ENCODE assay signal across 14 mouse cellular contexts in genomic region chr2:30122766-30123165, GRCm38 (mm10). TPM values are rescaled to one million over a fixed set of nuclear protein-coding genes. Genes with fewer than 3 reads are reported as not detected.
DNase-seq lines count a peak whose midpoint lies in the region; ATAC-seq lines count a peak whose summit lies in the region.
"Had no signal": no experiment of that assay in that cellular context is flagged by ENCODE, and none has a peak within 500 bp of the region (broad histone marks: within the 10 kb centered on the region; RNA-seq: fewer than 3 reads in every experiment).

No protein-coding gene starts in this region.

- no peaks in the 10 kb centered on the region for H3K9me3 ChIP-seq in kidney, embryonic 14.5 days (ENCODE audit: control insufficient read depth, low read length)
- no peaks in the 10 kb centered on the region for H3K9me3 ChIP-seq in midbrain, embryonic 14.5 days (ENCODE audit: control insufficient read depth, low read length)
- H3K9me3 ChIP-seq in midbrain, embryonic 10.5 days (replicated peaks), result no peaks in the 10 kb centered on the region
- H3K9me3 ChIP-seq in hindbrain, embryonic 15.5 days, result no peaks in the 10 kb centered on the region
- H3K9me3 ChIP-seq in neural tube, embryonic 15.5 days (replicated peaks), result no peaks in the 10 kb centered on the region
- H3K9me3 ChIP-seq: midbrain, embryonic 12.5 days had no signal

- no peak for DNase-seq in kidney, adult 8-10 months
- no peak for DNase-seq in midbrain, embryonic 14.5 days
- no peak for DNase-seq in midbrain, embryonic 10.5 days (ENCODE audit: low spot score)
- DNase-seq in spleen, adult 12 weeks (ENCODE audit: low spot score), result no peak
- DNase-seq: adrenal gland, postnatal 10 days; embryo, embryonic 11 days; gastrocnemius, postnatal 36 days; heart, postnatal 10 days; kidney, adult 18-20 months; right cerebral cortex, postnatal 25 days had no signal

- WGBS in kidney, embryonic 14.5 days, result 88% methylated on average over 5 of the region's 5 CpGs
- WGBS in midbrain, embryonic 14.5 days, result 91% methylated on average over 5 of the region's 5 CpGs
- WGBS in midbrain, embryonic 10.5 days, result 87% methylated on average over 5 of the region's 5 CpGs
- WGBS in hindbrain, embryonic 15.5 days, result 93% methylated on average over 5 of the region's 5 CpGs
- 83% methylated on average over 5 of the region's 5 CpGs for WGBS in neural tube, embryonic 15.5 days

- ATAC-seq in kidney, embryonic 14.5 days (ENCODE audit: low FRiP score, low TSS enrichment), result no peak
- no peak for ATAC-seq in midbrain, embryonic 14.5 days (ENCODE audit: low FRiP score, low TSS enrichment)
- ATAC-seq in hindbrain, embryonic 15.5 days (ENCODE audit: low FRiP score, low read depth), result no peak
- ATAC-seq in neural tube, embryonic 15.5 days (ENCODE audit: low FRiP score), result no peak

- H3K36me3 ChIP-seq in kidney, embryonic 14.5 days (ENCODE audit: control insufficient read depth, insufficient read depth, low read length), result 0 out of 2 replicates have a peak, but pooled peaks cover 7% of the 10 kb centered on the region
- H3K36me3 ChIP-seq in midbrain, embryonic 14.5 days (ENCODE audit: control insufficient read depth, insufficient read depth, low read length), result 0 out of 2 replicates have a peak, but pooled peaks cover 5% of the 10 kb centered on the region
- 0 out of 2 replicates have a peak, but pooled peaks cover 4% of the 10 kb centered on the region for H3K36me3 ChIP-seq in midbrain, embryonic 10.5 days
- no peaks in the 10 kb centered on the region for H3K36me3 ChIP-seq in hindbrain, embryonic 15.5 days
- H3K36me3 ChIP-seq in neural tube, embryonic 15.5 days, result no peaks in the 10 kb centered on the region
- H3K36me3 ChIP-seq: midbrain, embryonic 12.5 days had no signal

- H3K27me3 ChIP-seq in kidney, embryonic 14.5 days (ENCODE audit: control insufficient read depth, insufficient read depth, low read length), result no peaks in the 10 kb centered on the region
- no peaks in the 10 kb centered on the region for H3K27me3 ChIP-seq in midbrain, embryonic 14.5 days (ENCODE audit: control insufficient read depth, insufficient read depth, low read length)
- H3K27me3 ChIP-seq in midbrain, embryonic 10.5 days (ENCODE audit: low read depth, poor library complexity, severe bottlenecking), result no peaks in the 10 kb centered on the region
- H3K27me3 ChIP-seq in hindbrain, embryonic 15.5 days, result no peaks in the 10 kb centered on the region
- H3K27me3 ChIP-seq in neural tube, embryonic 15.5 days (replicated peaks), result no peaks in the 10 kb centered on the region
- H3K27me3 ChIP-seq: midbrain, embryonic 12.5 days had no signal

- peaks cover 7% of the 10 kb centered on the region; the same call in 1 of the 2 replicates for H3K4me1 ChIP-seq in kidney, embryonic 14.5 days (ENCODE audit: control insufficient read depth, insufficient read depth, low read length)
- H3K4me1 ChIP-seq in midbrain, embryonic 14.5 days (ENCODE audit: control insufficient read depth, insufficient read depth, low read length), result peaks cover 37% of the 10 kb centered on the region
- H3K4me1 ChIP-seq in midbrain, embryonic 10.5 days, result peaks cover 43% of the 10 kb centered on the region
- peaks cover 43% of the 10 kb centered on the region for H3K4me1 ChIP-seq in hindbrain, embryonic 15.5 days (replicated peaks)
- H3K4me1 ChIP-seq in neural tube, embryonic 15.5 days, result peaks cover 47% of the 10 kb centered on the region

- H3K4me2 ChIP-seq in kidney, embryonic 14.5 days (replicated peaks; ENCODE audit: low read depth, low read length), result no peak overlapping the region
- H3K4me2 ChIP-seq in midbrain, embryonic 14.5 days (ENCODE audit: low read length), result peak overlapping the region; percentile 97
- H3K4me2 ChIP-seq in hindbrain, embryonic 15.5 days, result peak overlapping the region; percentile 85
- H3K4me2 ChIP-seq in neural tube, embryonic 15.5 days, result peak overlapping the region; percentile 96

- no peak overlapping the region for H3K4me3 ChIP-seq in kidney, embryonic 14.5 days (ENCODE audit: low read length)
- H3K4me3 ChIP-seq in midbrain, embryonic 14.5 days (replicated peaks; ENCODE audit: low read depth, low read length), result 0 out of 2 replicates have a peak overlapping the region, but pooled peaks have one; percentile 88
- no peak overlapping the region for H3K4me3 ChIP-seq in midbrain, embryonic 10.5 days
- no peak overlapping the region for H3K4me3 ChIP-seq in hindbrain, embryonic 15.5 days
- peak overlapping the region; percentile 88; the same call in 1 of the 2 replicates for H3K4me3 ChIP-seq in neural tube, embryonic 15.5 days (replicated peaks)

- H3K9ac ChIP-seq in kidney, embryonic 14.5 days (ENCODE audit: low read depth, low read length), result 0 out of 2 replicates have a peak overlapping the region, but pooled peaks have one; percentile 86
- H3K9ac ChIP-seq in midbrain, embryonic 14.5 days (replicated peaks; ENCODE audit: low read length), result no peak overlapping the region
- no peak overlapping the region for H3K9ac ChIP-seq in hindbrain, embryonic 15.5 days
- no peak overlapping the region for H3K9ac ChIP-seq in neural tube, embryonic 15.5 days (replicated peaks)

- no peak overlapping the region for H3K27ac ChIP-seq in kidney, embryonic 14.5 days (ENCODE audit: low read depth, low read length)
- H3K27ac ChIP-seq in midbrain, embryonic 14.5 days (replicated peaks; ENCODE audit: low read depth, low read length), result no peak overlapping the region
- H3K27ac ChIP-seq in midbrain, embryonic 10.5 days (replicated peaks), result no peak overlapping the region
- no peak overlapping the region for H3K27ac ChIP-seq in hindbrain, embryonic 15.5 days (replicated peaks)
- H3K27ac ChIP-seq in neural tube, embryonic 15.5 days (replicated peaks), result no peak overlapping the region
- H3K27ac ChIP-seq: midbrain, embryonic 12.5 days had no signal

RNA-seq across cellular contexts. Expression of gene Zer1, which starts 1.6 kb away (rescaled TPM):
- 9.4 and 11.9 TPM in 2 replicates for polyA plus RNA-seq in kidney, embryonic 14.5 days (2014; fragmentation: Nextera tagmentation; extraction: Ambion mirVana)
- 15.1 and 15.6 TPM in 2 replicates for polyA plus RNA-seq in midbrain, embryonic 14.5 days (2014; fragmentation: Nextera tagmentation; extraction: Ambion mirVana)
- polyA plus RNA-seq in midbrain, embryonic 10.5 days (2016; fragmentation: Nextera tagmentation; extraction: Ambion mirVana), result 6.0 and 8.3 TPM in 2 replicates
- 13.7 and 13.9 TPM in 2 replicates for polyA plus RNA-seq in hindbrain, embryonic 15.5 days (2015; fragmentation: Nextera tagmentation; extraction: Ambion mirVana)
- 12.4 and 14.5 TPM in 2 replicates for polyA plus RNA-seq in neural tube, embryonic 15.5 days (2015; fragmentation: Nextera tagmentation; extraction: Ambion mirVana)

RNA-seq across cellular contexts. Expression of gene Tbc1d13, which starts 10.8 kb away (rescaled TPM):
- polyA plus RNA-seq in kidney, embryonic 14.5 days (2014; fragmentation: Nextera tagmentation; extraction: Ambion mirVana), result 11.1 and 15.3 TPM in 2 replicates
- polyA plus RNA-seq in midbrain, embryonic 14.5 days (2014; fragmentation: Nextera tagmentation; extraction: Ambion mirVana), result 17.7 and 20.4 TPM in 2 replicates
- polyA plus RNA-seq in midbrain, embryonic 10.5 days (2016; fragmentation: Nextera tagmentation; extraction: Ambion mirVana), result 6.0 and 6.3 TPM in 2 replicates
- 12.4 and 12.5 TPM in 2 replicates for polyA plus RNA-seq in hindbrain, embryonic 15.5 days (2015; fragmentation: Nextera tagmentation; extraction: Ambion mirVana)
- 11.3 TPM in 2 replicates for polyA plus RNA-seq in neural tube, embryonic 15.5 days (2015; fragmentation: Nextera tagmentation; extraction: Ambion mirVana)

RNA-seq across cellular contexts. Expression of gene Zdhhc12, which starts 29.3 kb away (rescaled TPM):
- 36.3 and 40.9 TPM in 2 replicates for polyA plus RNA-seq in kidney, embryonic 14.5 days (2014; fragmentation: Nextera tagmentation; extraction: Ambion mirVana)
- polyA plus RNA-seq in midbrain, embryonic 14.5 days (2014; fragmentation: Nextera tagmentation; extraction: Ambion mirVana), result 17.6 and 18.7 TPM in 2 replicates
- polyA plus RNA-seq in midbrain, embryonic 10.5 days (2016; fragmentation: Nextera tagmentation; extraction: Ambion mirVana), result 36.8 and 41.9 TPM in 2 replicates
- polyA plus RNA-seq in hindbrain, embryonic 15.5 days (2015; fragmentation: Nextera tagmentation; extraction: Ambion mirVana), result 26.3 and 27.7 TPM in 2 replicates
- polyA plus RNA-seq in neural tube, embryonic 15.5 days (2015; fragmentation: Nextera tagmentation; extraction: Ambion mirVana), result 31.6 and 33.6 TPM in 2 replicates

RNA-seq across cellular contexts. Expression of gene Pkn3, which starts 45.3 kb away (rescaled TPM):
- 7.8 and 9.1 TPM in 2 replicates for polyA plus RNA-seq in kidney, embryonic 14.5 days (2014; fragmentation: Nextera tagmentation; extraction: Ambion mirVana)
- 1.1 and 1.9 TPM in 2 replicates for polyA plus RNA-seq in midbrain, embryonic 14.5 days (2014; fragmentation: Nextera tagmentation; extraction: Ambion mirVana)
- polyA plus RNA-seq in midbrain, embryonic 10.5 days (2016; fragmentation: Nextera tagmentation; extraction: Ambion mirVana), result 12.1 and 13.5 TPM in 2 replicates
- 2.4 and 2.8 TPM in 2 replicates for polyA plus RNA-seq in hindbrain, embryonic 15.5 days (2015; fragmentation: Nextera tagmentation; extraction: Ambion mirVana)
- polyA plus RNA-seq in neural tube, embryonic 15.5 days (2015; fragmentation: Nextera tagmentation; extraction: Ambion mirVana), result 2.0 and 3.1 TPM in 2 replicates

RNA-seq across cellular contexts. Expression of gene Endog, which starts 48.5 kb away (rescaled TPM):
- polyA plus RNA-seq in kidney, embryonic 14.5 days (2014; fragmentation: Nextera tagmentation; extraction: Ambion mirVana), result 20.3 and 22.1 TPM in 2 replicates
- polyA plus RNA-seq in midbrain, embryonic 14.5 days (2014; fragmentation: Nextera tagmentation; extraction: Ambion mirVana), result 23.2 and 28.1 TPM in 2 replicates
- polyA plus RNA-seq in midbrain, embryonic 10.5 days (2016; fragmentation: Nextera tagmentation; extraction: Ambion mirVana), result 16.9 and 18.6 TPM in 2 replicates
- polyA plus RNA-seq in hindbrain, embryonic 15.5 days (2015; fragmentation: Nextera tagmentation; extraction: Ambion mirVana), result 23.7 and 26.1 TPM in 2 replicates
- 26.9 and 27.1 TPM in 2 replicates for polyA plus RNA-seq in neural tube, embryonic 15.5 days (2015; fragmentation: Nextera tagmentation; extraction: Ambion mirVana)

Comparison
In these comparisons a context has a peak if more than half of its experiments do, and no peak if none do; other contexts are left out.
1. H3K4me3 ChIP-seq: peak in midbrain, embryonic 14.5 days (single experiment) and neural tube, embryonic 15.5 days (single experiment); none in kidney, embryonic 14.5 days (single experiment), midbrain, embryonic 10.5 days (single experiment) and hindbrain, embryonic 15.5 days (single experiment).